In the genomic region with DNA sequence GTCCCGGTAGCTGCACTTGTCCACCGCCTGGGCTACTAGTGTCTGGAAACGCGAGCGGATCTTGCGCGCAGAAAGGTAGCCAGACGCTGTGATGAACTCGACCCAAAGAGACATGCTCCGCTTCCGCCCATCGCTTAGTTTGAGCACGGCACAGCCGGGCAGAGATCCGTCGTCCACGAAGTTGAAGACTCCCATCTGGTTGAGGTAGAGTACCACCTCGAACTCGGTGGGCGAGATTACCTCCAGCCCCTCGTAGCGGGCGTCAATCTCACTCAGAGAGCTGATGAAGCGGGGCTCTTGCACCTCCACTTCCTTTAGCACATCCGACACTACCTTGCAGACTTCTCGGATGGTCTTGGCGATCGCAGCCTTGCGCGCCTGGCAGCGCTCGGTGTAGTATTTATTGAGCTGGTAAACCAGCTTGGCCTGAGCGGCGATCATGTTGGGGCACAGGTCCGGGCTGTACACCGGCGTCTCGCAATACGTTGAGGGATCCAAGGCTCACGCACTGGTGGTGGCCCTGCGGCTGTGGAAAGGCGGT, we compare ENCODE assay signal across 10 mouse cellular contexts. TPM values are rescaled to one million over a fixed set of nuclear protein-coding genes. Genes with fewer than 3 reads are reported as not detected.
DNase-seq lines count a peak whose midpoint lies in the region; ATAC-seq lines count a peak whose summit lies in the region.
"Had no signal": no experiment of that assay in that cellular context is flagged by ENCODE, and none has a peak within 500 bp of the region (broad histone marks: within the 10 kb centered on the region; RNA-seq: fewer than 3 reads in every experiment).

No protein-coding gene starts in this region.

- peak; percentile 40 for DNase-seq in CD4-positive helper T cell, adult 2 months (ENCODE audit: low read depth, low spot score)
- peak; percentile 44 to 60 for DNase-seq in cerebellum, postnatal 14 days
- DNase-seq in hindbrain, embryonic 10.5 days (ENCODE audit: low spot score): no peak
- DNase-seq in thymus, postnatal 14 days: peak; percentile 22
- DNase-seq in frontal cortex, postnatal 14 days (ENCODE audit: low spot score in 2 of 2): no peak

- under 1% methylated on average over 42 of the region's 42 CpGs for WGBS in hindbrain, embryonic 10.5 days

- peak overlapping the region; percentile 86 for H3K27ac ChIP-seq in hindbrain, embryonic 10.5 days

- peak overlapping the region; percentile 48 for H3K4me3 ChIP-seq in erythroblast, embryonic 14.5 days (replicated peaks)
- peak overlapping the region; percentile 65 for H3K4me3 ChIP-seq in hindbrain, embryonic 10.5 days

- peaks cover 80% of the 10 kb centered on the region for H3K27me3 ChIP-seq in erythroblast, embryonic 14.5 days (ENCODE audit: control insufficient read depth)
- peaks cover 90% of the 10 kb centered on the region for H3K27me3 ChIP-seq in hindbrain, embryonic 10.5 days (ENCODE audit: insufficient read depth, poor library complexity, severe bottlenecking)

- peaks cover 14% of the 10 kb centered on the region; the same call in 1 of the 2 replicates for H3K9me3 ChIP-seq in erythroblast, embryonic 14.5 days (ENCODE audit: control insufficient read depth, low read length)
- no peaks in the 10 kb centered on the region for H3K9me3 ChIP-seq in hindbrain, embryonic 10.5 days

- no peak for ATAC-seq in erythroblast, adult 5-6 weeks (replicated peaks; ENCODE audit: low FRiP score, poor library complexity, severe bottlenecking)
- ATAC-seq in megakaryocyte, adult 5-6 weeks (ENCODE audit: poor library complexity, severe bottlenecking): peak; percentile 31

- H3K4me1 ChIP-seq in erythroblast, embryonic 14.5 days (ENCODE audit: control insufficient read depth): peaks cover 13% of the 10 kb centered on the region
- peaks cover 47% of the 10 kb centered on the region for H3K4me1 ChIP-seq in hindbrain, embryonic 10.5 days (replicated peaks)

- peaks cover 4% of the 10 kb centered on the region; the same call in 1 of the 2 replicates for H3K36me3 ChIP-seq in erythroblast, embryonic 14.5 days (ENCODE audit: control insufficient read depth)
- no peaks in the 10 kb centered on the region for H3K36me3 ChIP-seq in hindbrain, embryonic 10.5 days

RNA-seq across cellular contexts. Expression of gene Mab21l2, which starts 1.1 kb away (rescaled TPM):
- polyA plus RNA-seq in erythroblast, embryonic 14.5 days (2012): not detected in 2 replicates
- not detected in 2 replicates for total RNA-seq in erythroblast, adult 5-6 weeks (2015; ENCODE audit: low replicate concordance)
- not detected in 2 replicates for total RNA-seq in erythroblast, adult 5-6 weeks (2017; ENCODE audit: low replicate concordance)
- polyA plus RNA-seq in hindbrain, embryonic 10.5 days (2016; fragmentation: Nextera tagmentation; extraction: Ambion mirVana): 37.6 and 121 TPM in 2 replicates
- total RNA-seq in megakaryocyte, adult 5-6 weeks (2015): 0.16 TPM in 1 of 2 replicates, not detected in the other
- 0.11 TPM in 1 of 2 replicates, not detected in the other for total RNA-seq in megakaryocyte, adult 5-6 weeks (2017)
- total RNA-seq: left cerebral cortex, postnatal 36 days; MEL had no signal

Comparison
In these comparisons a context has a peak if more than half of its experiments do, and no peak if none do; other contexts are left out.
1. DNase-seq: peak in CD4-positive helper T cell, adult 2 months (single experiment), cerebellum, postnatal 14 days (2 of 2) and thymus, postnatal 14 days (single experiment); none in hindbrain, embryonic 10.5 days (single experiment) and frontal cortex, postnatal 14 days (0 of 2).